Mouse (Mus musculus): ENCODE results near the gene Ntng1.

Ntng1 gene

GRCm38 (mm10) chr3:110048152-110048551 lies 95.7 kb downstream of the Ntng1 start:
- DNase-seq, result no peak

GRCm38 (mm10) chr3:110046750-110047149 lies 97.1 kb downstream of the Ntng1 start:
- DNase-seq, result no peak

- DNase-seq, result no peak
Measured at GRCm38 (mm10) chr3:110044209-110044608, 99.6 kb downstream of the Ntng1 start.

GRCm38 (mm10) chr3:110043641-110044187 lies 100.1 kb downstream of the Ntng1 start:
- no peak for DNase-seq

GRCm38 (mm10) chr3:110022783-110023599 lies 120.8 kb downstream of the Ntng1 start:
- DNase-seq, result no peak

GRCm38 (mm10) chr3:110010870-110011626 lies 132.8 kb downstream of the Ntng1 start:
- no peak for DNase-seq

- no peak for DNase-seq
Measured at GRCm38 (mm10) chr3:110010441-110010840, 133.4 kb downstream of the Ntng1 start.

GRCm38 (mm10) chr3:110000349-110000748 lies 143.5 kb downstream of the Ntng1 start:
- no peak for DNase-seq

GRCm38 (mm10) chr3:109995663-109996024 lies 148.2 kb downstream of the Ntng1 start:
- DNase-seq, result no peak

- no peak for DNase-seq
Measured at GRCm38 (mm10) chr3:109994978-109995662, 148.7 kb downstream of the Ntng1 start.

- DNase-seq, result no peak
Measured at GRCm38 (mm10) chr3:109984086-109984485, 159.7 kb downstream of the Ntng1 start.

GRCm38 (mm10) chr3:109977614-109978013 lies 166.2 kb downstream of the Ntng1 start:
- no peak for DNase-seq

- DNase-seq, result no peak
Measured at GRCm38 (mm10) chr3:109975106-109975505, 168.7 kb downstream of the Ntng1 start.

GRCm38 (mm10) chr3:109971465-109971864 lies 172.3 kb downstream of the Ntng1 start:
- DNase-seq, result no peak

- DNase-seq, result no peak
Measured at GRCm38 (mm10) chr3:109970181-109970580, 173.6 kb downstream of the Ntng1 start.

GRCm38 (mm10) chr3:109962631-109963030 lies 181.2 kb downstream of the Ntng1 start:
- DNase-seq, result no peak

GRCm38 (mm10) chr3:109942960-109943359 lies 200.9 kb downstream of the Ntng1 start:
- DNase-seq, result no peak

GRCm38 (mm10) chr3:109937634-109938033 lies 206.2 kb downstream of the Ntng1 start:
- no peak for DNase-seq

- no peak for DNase-seq
Measured at GRCm38 (mm10) chr3:109936275-109936674, 207.5 kb downstream of the Ntng1 start.

GRCm38 (mm10) chr3:109932261-109932660 lies 211.6 kb downstream of the Ntng1 start:
- no peak for DNase-seq

- DNase-seq, result no peak
Measured at GRCm38 (mm10) chr3:109931021-109931420, 212.8 kb downstream of the Ntng1 start.

GRCm38 (mm10) chr3:109923788-109924187 lies 220.0 kb downstream of the Ntng1 start:
- no peak for DNase-seq

GRCm38 (mm10) chr3:109918996-109919395 lies 224.8 kb downstream of the Ntng1 start:
- DNase-seq, result no peak

Measured in thymus, adult 18-20 months (tissue).